Mouse (Mus musculus): ENCODE results near the gene Myt1l.

DNA sequence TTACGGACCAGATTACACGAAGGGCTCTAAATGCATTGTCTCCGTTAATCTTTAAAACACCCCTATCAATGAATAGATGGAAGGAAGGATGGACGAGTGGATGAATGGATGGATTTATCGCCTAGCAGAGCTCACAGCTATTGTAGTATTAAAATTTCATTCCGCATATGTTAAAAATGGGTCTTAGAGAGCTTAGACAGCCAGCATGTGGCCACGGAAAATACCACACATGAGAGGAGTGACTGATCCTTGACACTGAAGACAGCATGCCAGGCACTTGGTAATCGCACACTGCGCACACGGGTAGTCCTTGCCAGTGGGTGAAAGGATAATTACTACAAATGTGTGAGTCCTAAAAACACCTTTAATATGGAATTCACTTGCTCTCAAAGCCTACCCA, 171.2 kb downstream of the Myt1l start:
- TF ChIP-seq CTCF (IDR thresholded peaks at IDR 0.05; ENCODE audit: borderline replicate concordance, control insufficient read depth, extremely low read depth, insufficient read depth, low read length, poor library complexity) (no peak), POLR2A (IDR thresholded peaks at IDR 0.05; ENCODE audit: control insufficient read depth, extremely low read depth, insufficient read depth, low read length, poor library complexity) (no peak)

Data from thymus, adult 2 months (tissue).